Mouse (Mus musculus) megakaryocyte, embryonic 14.5 days (primary cell): ENCODE measurements around the gene Lrrc75a.

ENCODE experiments used
- FLI1 ChIP-seq: IDR thresholded peaks from 2 replicates; pipeline ENCODE4 v1.6.1; 2012; ENCODE audit warnings: low read length, inconsistent platforms, mixed read lengths
- GATA1 ChIP-seq: IDR thresholded peaks from 3 replicates; pipeline ENCODE4 v1.6.1; 2012; ENCODE audit warnings: mixed read lengths, low read length, inconsistent platforms, borderline replicate concordance

DNA sequence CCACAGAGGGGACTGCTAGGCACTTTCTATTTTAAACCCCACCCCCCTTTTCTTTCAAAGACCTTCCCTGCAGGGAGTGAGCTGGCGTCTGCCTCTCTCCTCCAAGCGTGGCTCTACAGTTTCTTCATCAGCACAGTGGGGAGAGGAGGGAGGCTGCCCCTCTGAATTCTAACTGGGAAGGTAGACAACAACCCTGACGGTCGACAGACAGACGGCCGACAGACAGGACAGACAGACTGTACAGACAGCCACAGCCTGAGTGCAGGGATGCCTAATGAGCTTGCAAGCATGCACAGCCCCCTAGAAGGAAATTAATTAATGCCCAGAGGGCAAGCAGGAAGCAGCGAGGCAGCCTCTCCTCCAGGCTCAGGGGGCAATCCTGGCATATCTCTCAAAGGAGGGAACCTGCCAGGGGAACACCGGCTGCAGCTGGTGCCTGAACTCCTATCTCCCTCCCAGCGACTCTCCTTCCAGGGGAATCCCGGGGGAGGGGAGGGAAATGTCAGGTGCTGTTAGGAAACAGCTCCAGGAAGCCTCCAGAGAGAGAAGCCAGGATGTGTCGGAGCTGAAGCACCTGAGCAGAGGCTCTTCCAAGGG is 18.0 kb downstream of the Lrrc75a start:
- TF ChIP-seq GATA1 (no peak), FLI1 (no peak)
